Mouse (Mus musculus) natural killer cell, adult 2 months (primary cell): ENCODE data around the gene Gtf3a.

Experiments
- DNase-seq, 2 experiments: peaks; one replicate each; pipeline ENCODE4 v3.0.0; 2022; ENCODE audit warnings: low spot score in 2 of 2

Gtf3a gene

DNA sequence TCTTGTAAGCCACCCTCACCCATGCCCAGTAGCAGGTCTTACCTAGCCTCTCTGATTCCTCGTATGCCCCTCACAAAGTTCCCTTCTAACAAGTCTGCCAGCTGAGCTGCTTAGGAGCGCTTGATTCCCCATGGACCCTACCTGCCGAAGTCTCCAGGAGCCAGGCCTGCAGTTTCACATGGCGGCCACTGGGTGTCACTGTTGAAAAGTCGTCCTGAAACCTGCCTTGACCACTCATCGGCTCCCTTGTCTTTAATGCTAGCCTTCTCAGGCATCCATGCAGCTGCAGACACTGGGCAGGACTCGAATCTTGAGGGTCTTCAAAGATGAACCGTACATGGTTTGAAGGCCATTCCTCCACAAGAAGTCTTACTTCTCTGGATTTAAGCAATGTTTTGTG is 34.8 kb downstream of the Gtf3a start:
- DNase-seq: peak; percentile 21 to 40

DNA sequence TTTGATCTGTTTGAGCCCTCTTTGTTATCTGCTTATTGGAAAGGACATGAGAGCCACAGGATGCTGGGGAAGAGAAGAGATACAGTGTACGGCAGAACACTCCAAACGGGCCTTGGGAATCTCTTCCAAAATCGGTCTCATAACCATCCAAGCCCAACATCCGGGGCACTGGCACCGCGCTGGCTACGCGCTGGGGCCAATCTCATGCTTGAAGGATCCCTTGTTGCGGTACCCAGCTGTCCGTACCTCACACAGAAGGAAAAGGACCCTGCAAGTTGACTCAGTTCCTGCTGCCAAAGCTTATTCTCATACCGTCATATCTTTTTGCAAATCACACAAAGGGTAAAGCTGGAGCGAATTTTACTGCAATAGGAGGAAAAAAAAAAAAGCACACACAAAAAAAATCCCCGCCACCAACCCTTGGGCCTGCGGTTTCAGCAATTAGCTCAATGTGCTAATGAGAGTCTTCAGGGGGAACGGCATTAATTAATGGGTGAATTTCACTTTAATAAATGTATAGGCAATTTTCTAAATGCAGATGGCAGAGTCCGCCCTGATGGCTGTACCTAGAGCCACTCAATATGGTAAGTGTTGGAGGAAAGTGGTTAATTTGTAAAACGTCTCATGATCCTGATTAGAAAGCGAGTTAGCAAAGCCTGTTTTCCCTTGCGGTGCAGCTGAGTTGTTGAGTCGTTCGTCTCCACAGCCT is 37.4 kb downstream of the Gtf3a start:
- DNase-seq: no peak

DNA sequence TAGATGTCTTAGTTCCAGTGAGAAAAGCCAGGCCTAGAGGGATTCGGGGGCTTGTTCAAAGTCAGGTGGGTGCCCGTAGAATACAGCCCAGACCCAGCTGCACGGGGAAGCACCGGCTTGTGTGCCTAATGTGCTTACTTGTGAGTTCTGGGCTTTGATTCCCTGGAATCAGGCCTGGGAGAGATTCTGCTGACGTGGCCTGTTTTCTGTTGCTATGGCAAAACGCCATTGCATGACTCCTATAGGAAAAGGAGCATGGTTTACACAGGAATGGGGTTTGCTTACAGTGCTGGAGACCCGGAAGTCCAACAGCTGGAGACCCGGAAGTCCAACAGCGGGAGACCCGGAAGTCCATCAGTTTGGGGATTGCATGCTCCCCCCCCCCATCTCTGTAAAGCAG is 39.1 kb downstream of the Gtf3a start:
- DNase-seq: no peak

DNA sequence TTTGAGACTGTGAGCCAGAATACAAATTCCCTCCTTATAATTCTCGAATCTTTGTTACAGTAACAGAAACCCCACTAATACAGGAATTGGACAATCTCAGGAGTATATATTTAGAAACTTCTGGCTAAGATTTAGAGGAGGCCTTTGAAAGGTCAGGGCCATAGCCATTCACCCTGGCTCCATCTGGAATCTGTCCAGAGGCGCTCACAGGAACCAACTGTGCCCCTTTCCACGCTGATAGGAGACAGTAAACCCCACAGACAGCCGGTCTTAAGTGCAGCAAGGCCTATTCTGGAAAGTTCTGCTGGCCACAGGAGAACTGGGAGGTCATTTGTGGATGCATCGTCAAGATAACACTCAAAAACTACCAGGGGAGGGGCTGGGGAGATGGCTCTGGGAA is 40.6 kb downstream of the Gtf3a start:
- DNase-seq: no peak

DNA sequence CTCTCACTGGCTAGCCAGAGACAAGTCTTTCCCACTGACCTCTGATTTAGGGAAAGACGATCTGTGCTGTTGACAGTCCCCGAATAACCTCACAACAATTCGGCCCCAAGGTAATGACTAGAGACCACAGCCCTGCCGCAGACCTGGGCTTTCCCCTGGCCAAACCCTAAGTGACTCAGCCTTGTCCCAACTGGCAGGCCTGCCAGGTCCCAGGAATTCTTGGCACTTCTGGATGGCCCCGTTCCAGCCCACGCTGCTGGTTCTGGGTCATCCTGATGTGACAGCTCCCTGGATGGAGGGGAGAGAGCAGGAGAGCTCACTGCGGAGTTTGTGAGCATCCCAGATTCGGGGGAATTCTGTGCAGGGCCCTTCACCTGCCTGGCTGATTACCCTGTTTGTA is 45.1 kb downstream of the Gtf3a start:
- no peak for DNase-seq

DNA sequence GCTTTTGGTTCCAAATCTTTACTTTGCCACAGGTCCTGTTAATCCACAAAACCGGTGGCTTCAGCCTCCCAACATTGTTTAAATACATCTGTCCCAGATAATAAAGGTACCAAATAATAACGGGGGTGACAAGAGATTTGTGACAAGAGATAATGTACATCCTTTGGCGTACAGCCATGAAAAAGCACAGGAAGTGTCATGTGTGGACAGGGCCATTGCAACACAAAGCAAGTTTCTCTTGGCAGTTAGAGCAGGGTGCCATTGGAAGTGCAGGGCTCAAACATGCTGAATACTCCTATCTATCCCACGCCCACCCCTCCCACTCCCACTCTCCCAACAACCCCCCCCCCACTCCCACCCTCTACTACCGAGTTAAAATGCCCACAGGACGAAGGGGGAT is 46.5 kb downstream of the Gtf3a start:
- no peak for DNase-seq

DNA sequence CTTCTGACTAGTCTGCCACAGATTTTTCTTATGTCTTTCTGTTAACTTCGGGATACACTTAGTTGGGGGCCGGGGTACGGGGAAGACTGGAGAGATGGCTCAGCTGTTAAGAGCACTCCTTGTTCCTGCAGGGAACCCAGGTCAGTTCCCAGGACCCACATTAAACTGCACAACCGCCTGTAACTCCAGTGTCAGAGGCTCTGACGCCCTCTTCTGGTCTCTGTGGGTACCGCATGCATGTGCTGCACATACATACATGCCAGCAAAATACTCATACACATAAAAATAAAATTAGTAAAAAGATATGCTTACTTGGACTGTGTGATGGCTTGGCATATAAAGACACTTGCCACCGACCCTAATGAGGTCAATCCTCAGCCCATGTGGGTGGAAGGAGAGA is 48.4 kb downstream of the Gtf3a start:
- DNase-seq: no peak

DNA sequence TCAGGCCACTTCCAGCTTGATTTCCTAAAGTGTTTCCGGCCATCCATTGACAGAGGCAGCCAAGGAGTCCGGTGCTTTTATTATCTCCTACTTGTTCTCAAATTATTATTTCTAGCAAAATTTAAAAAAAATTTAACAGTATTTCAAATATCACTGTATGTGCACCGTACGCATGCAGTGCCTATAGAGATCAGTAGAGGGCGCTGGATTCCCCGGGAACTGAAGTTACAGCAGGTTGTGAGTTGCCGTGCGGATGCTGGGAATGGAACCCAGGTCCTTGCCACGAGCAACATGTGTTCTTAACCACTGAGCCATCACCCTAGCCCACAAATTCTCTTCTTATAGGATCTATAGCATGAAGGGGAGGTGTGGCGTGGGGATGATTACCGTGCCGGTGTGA is 50.3 kb downstream of the Gtf3a start:
- DNase-seq: no peak

DNA sequence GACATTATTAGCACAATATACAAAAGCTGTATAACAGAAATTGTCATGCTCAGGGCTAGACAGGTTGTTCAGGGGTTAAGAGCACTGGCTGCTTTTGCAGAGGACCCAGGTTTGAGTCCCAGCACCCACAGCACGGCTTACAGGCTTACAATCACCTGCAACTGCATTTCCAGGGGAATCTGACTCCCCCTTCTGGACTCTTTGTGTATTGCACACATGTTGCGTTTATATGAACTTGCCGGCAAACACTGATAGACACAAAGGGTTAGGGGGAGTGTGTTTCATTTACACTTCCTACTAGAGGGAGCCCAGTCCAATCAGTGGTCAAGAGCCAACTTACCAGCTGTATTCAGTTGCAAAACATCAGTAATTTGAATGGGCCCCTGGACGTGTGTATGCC is 52.9 kb downstream of the Gtf3a start:
- no peak for DNase-seq

DNA sequence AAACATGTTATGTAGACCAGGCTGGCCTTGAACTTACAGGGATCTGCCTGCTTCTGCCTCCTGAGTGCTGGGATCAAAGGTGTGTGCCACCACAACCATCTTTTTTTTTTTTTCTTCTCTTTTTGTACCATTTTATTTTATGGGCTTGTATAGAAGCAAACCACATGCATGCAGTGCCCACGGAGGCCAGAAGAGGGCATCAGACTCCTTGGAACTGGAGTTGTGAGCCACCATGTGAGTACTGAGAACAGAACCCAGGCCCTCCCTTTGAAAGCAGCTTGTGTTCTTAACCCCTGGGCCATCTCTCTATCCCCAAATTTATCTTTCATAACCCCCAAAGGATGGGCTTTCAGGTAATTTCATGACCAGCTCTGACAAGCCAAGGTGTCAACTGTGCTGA is 54.8 kb downstream of the Gtf3a start:
- no peak for DNase-seq
